Mouse (Mus musculus) midbrain, embryonic 14.5 days (tissue): Measurements from ENCODE around the gene Ly75. TPM values are rescaled to one million over a fixed set of nuclear protein-coding genes. Genes with fewer than 3 reads are reported as not detected.
A peak's percentile ranks its signal among the peaks of the same experiment; 100 is the strongest.

ENCODE experiments used
- ATAC-seq: fragments of 200-750 bp; cut with Nextera tagmentation; 2 replicates; pipeline ENCODE4 v1.8.0; 2017; ENCODE audit warnings: moderate number of reproducible peaks, moderate library complexity; ENCODE audit not compliant: low FRiP score, low TSS enrichment
- DNase-seq: peaks from one replicate; pipeline ENCODE4 v3.0.0-alpha.2; 2015
- H3K27ac ChIP-seq: fragments of 300-500 bp; sonication (generic); replicated peaks from 2 replicates; pipeline ENCODE4 v1.5.1; 2014; ENCODE audit warnings: mild to moderate bottlenecking, low read depth, low read length, moderate library complexity
- H3K27me3 ChIP-seq: fragments of 300-500 bp; sonication (generic); 2 replicates; pipeline ENCODE4 v1.6.1; 2014; ENCODE audit warnings: low read length, control low read depth, mixed read lengths; ENCODE audit not compliant: control insufficient read depth, insufficient read depth
- H3K36me3 ChIP-seq: fragments of 300-500 bp; sonication (generic); 2 replicates; pipeline ENCODE4 v1.6.1; 2014; ENCODE audit warnings: low read length, control low read depth; ENCODE audit not compliant: control insufficient read depth, insufficient read depth
- H3K4me1 ChIP-seq: fragments of 300-500 bp; sonication (generic); 2 replicates; pipeline ENCODE4 v1.6.1; 2014; ENCODE audit warnings: mild to moderate bottlenecking, antibody characterized with exemption, low read length, control low read depth; ENCODE audit not compliant: control insufficient read depth, insufficient read depth
- H3K4me2 ChIP-seq: fragments of 300-500 bp; sonication (generic); 2 replicates; pipeline ENCODE4 v1.6.1; 2014; ENCODE audit warnings: mild to moderate bottlenecking, low read length, moderate library complexity
- H3K4me3 ChIP-seq: fragments of 300-500 bp; sonication (generic); replicated peaks from 2 replicates; pipeline ENCODE4 v1.5.1; 2014; ENCODE audit warnings: low read depth, low read length
- H3K9ac ChIP-seq: fragments of 300-500 bp; sonication (generic); replicated peaks from 2 replicates; pipeline ENCODE4 v1.6.1; 2014; ENCODE audit warnings: mild to moderate bottlenecking, low read length, moderate library complexity
- H3K9me3 ChIP-seq: fragments of 300-500 bp; sonication (generic); 2 replicates; pipeline ENCODE4 v1.6.1; 2016; ENCODE audit warnings: low read length, control low read depth, mixed read lengths; ENCODE audit not compliant: control insufficient read depth
- WGBS: fragments of 180-500 bp; shearing (Covaris S2); extraction: QIAGEN DNeasy Blood & Tissue Kit; methylation state at CpG from one replicate; pipeline ENCODE4 v1.1.7; 2014; 5-methylcytosine and 5-hydroxymethylcytosine counted together
- polyA plus RNA-seq: library from polyadenylated mRNA; unstranded; fragments of >200 nt; fragmentation: Nextera tagmentation; extraction: Ambion mirVana; gene quantifications from 2 replicates; pipeline ENCODE4 v1.2.1, GENCODE M21; 2014

Ly75 gene
- polyA plus RNA-seq, 1 experiment from 2014 or later, result 0.96 TPM

DNA sequence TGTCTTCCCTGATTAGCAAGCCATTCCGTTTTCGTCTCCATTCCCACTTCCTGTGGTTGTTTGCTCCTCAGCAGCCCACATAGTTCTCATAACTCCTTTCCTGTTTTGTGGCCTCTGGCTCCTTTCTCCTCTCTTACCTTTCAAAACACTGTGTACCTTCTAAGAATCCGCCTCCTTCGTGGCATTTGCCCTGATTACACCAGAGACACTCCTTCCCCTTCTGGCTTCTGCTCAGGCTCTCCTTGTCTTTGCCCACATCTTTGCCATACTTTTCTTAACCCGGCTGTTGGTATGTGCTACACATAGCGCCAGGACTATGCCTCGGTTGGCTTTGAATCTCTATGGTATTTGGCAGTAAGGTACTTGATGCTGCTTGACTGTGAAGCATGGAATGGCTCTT is 35.2 kb downstream of the Ly75 start:
- no peak overlapping the region for H3K4me3 ChIP-seq
- H3K9me3 ChIP-seq, result no peaks in the 10 kb centered on the region
- peaks cover 8% of the 10 kb centered on the region; the same call in 1 of the 2 replicates for H3K4me1 ChIP-seq
- H3K4me2 ChIP-seq, result no peak overlapping the region
- ATAC-seq (no peak), DNase-seq (no peak)
- H3K36me3 ChIP-seq, result no peaks in the 10 kb centered on the region
- peaks cover 3% of the 10 kb centered on the region; the same call in 1 of the 2 replicates for H3K27me3 ChIP-seq
- no peak overlapping the region for H3K27ac ChIP-seq
- WGBS, result 92% methylated on average over 7 of the region's 7 CpGs
- H3K9ac ChIP-seq, result no peak overlapping the region

- 50% methylated on average over 8 of the region's 8 CpGs for WGBS
These were observed 36.6 kb downstream of the Ly75 start for GRCm38 (mm10) chr2:60346531-60346930.

GRCm38 (mm10) chr2:60345717-60346116 is 37.4 kb downstream of the Ly75 start:
- WGBS, result 51% methylated on average over 7 of the region's 7 CpGs
- H3K27ac ChIP-seq, result no peak overlapping the region
- DNase-seq, result peak; percentile 25
- H3K27me3 ChIP-seq, result peaks cover 3% of the 10 kb centered on the region; the same call in 1 of the 2 replicates
- no peaks in the 10 kb centered on the region for H3K36me3 ChIP-seq
- no peak overlapping the region for H3K9ac ChIP-seq
- no peak overlapping the region for H3K4me3 ChIP-seq
- no peaks in the 10 kb centered on the region for H3K9me3 ChIP-seq
- peaks cover 8% of the 10 kb centered on the region; the same call in 1 of the 2 replicates for H3K4me1 ChIP-seq
- ATAC-seq, result no peak
- H3K4me2 ChIP-seq, result no peak overlapping the region

More at GRCm38 (mm10) chr2:60346531-60346930, 36.6 kb downstream of the Ly75 start:
- Histone ChIP-seq H3K4me2 (no peak overlapping the region), H3K27me3 (peaks cover 3% of the 10 kb centered on the region; the same call in 1 of the 2 replicates), H3K36me3 (no peaks in the 10 kb centered on the region), H3K9me3 (no peaks in the 10 kb centered on the region), H3K4me3 (no peak overlapping the region), H3K27ac (no peak overlapping the region; the same call in 1 of the 2 replicates), H3K9ac (no peak overlapping the region), H3K4me1 (peaks cover 8% of the 10 kb centered on the region; the same call in 1 of the 2 replicates)
- peak; percentile 13 for DNase-seq
- no peak for ATAC-seq

DNA sequence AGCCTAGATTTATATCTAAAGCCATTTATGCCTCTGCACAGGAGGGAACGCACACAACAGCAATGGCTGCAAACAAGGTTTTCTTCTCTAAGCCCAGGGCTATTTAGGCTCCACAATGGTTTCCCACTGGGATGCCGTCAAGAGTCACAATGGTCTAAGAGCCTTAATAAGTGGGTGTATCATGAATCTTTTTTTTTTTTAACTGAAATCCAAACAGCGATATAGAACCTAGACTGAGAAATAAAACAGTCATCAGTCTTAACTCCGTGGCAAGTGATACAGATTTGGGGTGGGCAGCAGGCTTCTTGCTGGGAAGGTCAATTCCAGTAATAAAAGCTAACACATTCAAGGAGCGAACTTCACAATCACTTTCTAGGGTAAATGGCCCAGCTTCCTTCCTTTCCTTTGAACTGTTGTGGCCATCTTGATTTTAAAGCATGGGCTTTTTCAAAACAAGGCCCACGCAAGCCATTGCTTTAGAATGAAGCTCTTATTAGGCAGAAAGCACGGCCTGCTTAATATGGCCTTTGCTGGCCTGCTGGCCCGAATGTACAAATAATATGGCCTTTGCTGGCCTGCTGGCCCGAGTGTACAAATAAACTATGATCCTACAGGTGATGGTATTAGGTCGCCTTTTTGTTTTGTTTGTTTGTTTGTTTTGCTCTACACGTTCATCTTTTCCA is 39.4 kb downstream of the Ly75 start:
- Histone ChIP-seq H3K36me3 (no peaks in the 10 kb centered on the region), H3K4me3 (no peak overlapping the region), H3K4me1 (peaks cover 8% of the 10 kb centered on the region; the same call in 1 of the 2 replicates), H3K27me3 (peaks cover 3% of the 10 kb centered on the region; the same call in 1 of the 2 replicates), H3K9ac (no peak overlapping the region), H3K9me3 (no peaks in the 10 kb centered on the region), H3K4me2 (no peak overlapping the region), H3K27ac (no peak overlapping the region)
- 28% methylated on average over 11 of the region's 11 CpGs for WGBS
- ATAC-seq (no peak), DNase-seq (peak; percentile 52)

DNA sequence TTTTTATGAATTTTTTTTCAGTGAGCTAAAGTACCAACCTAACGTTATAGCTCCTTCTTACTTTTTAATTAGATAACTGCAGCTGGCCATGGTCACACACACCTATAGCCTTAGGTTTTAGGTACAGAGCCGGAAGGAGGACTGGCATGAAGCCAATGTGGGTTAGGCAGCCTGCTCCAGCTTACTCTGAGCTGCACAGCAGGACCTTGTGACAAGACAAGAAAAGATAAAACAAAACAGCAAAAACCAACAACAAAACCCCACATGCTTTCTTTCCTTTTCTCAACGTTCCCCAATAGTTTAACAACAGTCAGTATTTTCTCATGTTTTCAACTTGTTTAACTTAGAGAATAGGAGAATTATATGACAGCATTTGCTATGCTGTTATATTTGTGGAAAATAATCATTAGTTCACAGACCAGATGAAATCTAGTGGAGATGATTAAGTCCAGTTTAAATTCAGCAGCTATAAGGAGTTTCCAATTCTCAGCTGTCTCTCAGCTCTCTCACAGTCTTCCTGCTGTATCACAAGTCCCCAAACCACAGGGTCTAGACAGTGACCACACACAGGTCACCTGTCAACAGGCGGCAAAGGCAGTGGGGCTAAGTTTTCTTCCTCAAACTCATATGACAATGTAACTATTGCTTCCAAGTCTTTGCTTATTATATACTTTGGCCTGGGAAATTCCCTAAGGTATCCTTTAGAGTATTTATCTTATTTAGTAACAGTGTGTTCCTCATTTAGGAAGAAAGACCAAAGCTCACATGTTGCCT is 40.8 kb downstream of the Ly75 start:
- Histone ChIP-seq H3K36me3 (no peaks in the 10 kb centered on the region), H3K4me3 (no peak overlapping the region), H3K9ac (no peak overlapping the region), H3K4me2 (no peak overlapping the region), H3K27me3 (peaks cover 3% of the 10 kb centered on the region; the same call in 1 of the 2 replicates), H3K9me3 (no peaks in the 10 kb centered on the region), H3K27ac (no peak overlapping the region), H3K4me1 (peaks cover 8% of the 10 kb centered on the region; the same call in 1 of the 2 replicates)
- ATAC-seq (no peak), DNase-seq (peak; percentile 29)
- 54% methylated on average over 4 of the region's 4 CpGs for WGBS

DNA sequence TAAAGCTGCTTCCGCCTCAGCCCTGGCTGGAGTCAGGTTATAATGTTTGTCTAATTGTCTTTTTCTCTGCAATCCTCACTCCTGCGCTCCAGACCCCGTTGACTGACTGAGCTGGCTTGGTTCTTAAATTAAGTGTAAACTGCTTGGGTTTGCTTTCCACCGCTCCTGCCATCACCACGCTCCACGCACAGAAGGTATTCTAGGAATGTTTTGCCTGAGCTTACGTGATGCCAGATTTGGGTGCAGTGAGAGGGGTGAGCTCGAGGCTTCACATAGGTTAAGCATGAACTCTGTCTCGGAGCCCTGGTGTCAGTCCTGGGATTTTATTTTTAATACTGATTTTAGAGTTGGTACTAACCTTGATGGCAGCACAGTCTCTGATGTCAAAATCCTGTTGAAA is 45.2 kb downstream of the Ly75 start:
- no peak overlapping the region for H3K27ac ChIP-seq
- no peaks in the 10 kb centered on the region for H3K9me3 ChIP-seq
- no peaks in the 10 kb centered on the region for H3K36me3 ChIP-seq
- no peak overlapping the region for H3K4me2 ChIP-seq
- ATAC-seq (no peak), DNase-seq (no peak)
- H3K9ac ChIP-seq, result no peak overlapping the region
- H3K4me1 ChIP-seq, result no peaks in the 10 kb centered on the region
- WGBS, result 31% methylated on average over 9 of the region's 9 CpGs
- H3K4me3 ChIP-seq, result no peak overlapping the region
- H3K27me3 ChIP-seq, result no peaks in the 10 kb centered on the region

- no peaks in the 10 kb centered on the region for H3K27me3 ChIP-seq
- ATAC-seq, result no peak
- H3K4me3 ChIP-seq, result no peak overlapping the region
- no peak overlapping the region for H3K4me2 ChIP-seq
- WGBS, result 95% methylated on average over 10 of the region's 10 CpGs
- no peak overlapping the region for H3K27ac ChIP-seq
- H3K9ac ChIP-seq, result no peak overlapping the region
- no peaks in the 10 kb centered on the region for H3K9me3 ChIP-seq
- no peak for DNase-seq
- H3K4me1 ChIP-seq, result no peaks in the 10 kb centered on the region
- H3K36me3 ChIP-seq, result no peaks in the 10 kb centered on the region
These were observed 54.5 kb downstream of the Ly75 start for GRCm38 (mm10) chr2:60328641-60329040.

DNA sequence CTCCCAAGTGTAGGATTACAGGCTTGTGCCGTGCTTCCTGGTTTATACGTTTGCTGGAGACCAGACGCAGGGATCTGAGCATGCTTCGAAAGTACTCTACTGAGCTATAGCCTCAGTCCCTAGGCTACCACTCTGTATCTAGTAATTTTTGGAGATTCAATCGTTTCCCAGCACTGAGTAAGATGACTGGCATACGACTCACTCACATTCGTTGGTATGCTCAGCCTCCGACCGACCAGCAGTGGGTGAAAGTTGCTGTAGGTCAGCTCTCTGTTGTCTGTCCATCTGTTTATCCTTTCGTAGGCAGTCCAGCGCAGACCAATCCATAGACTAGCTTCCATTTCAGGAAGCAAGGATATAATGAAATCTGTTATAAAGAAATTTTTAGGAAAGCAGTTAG is 55.5 kb downstream of the Ly75 start:
- Histone ChIP-seq H3K27ac (no peak overlapping the region), H3K4me2 (no peak overlapping the region), H3K9me3 (no peaks in the 10 kb centered on the region), H3K4me1 (no peaks in the 10 kb centered on the region), H3K36me3 (no peaks in the 10 kb centered on the region), H3K27me3 (no peaks in the 10 kb centered on the region), H3K9ac (no peak overlapping the region), H3K4me3 (no peak overlapping the region)
- DNase-seq (no peak), ATAC-seq (no peak)
- WGBS, result 93% methylated on average over 11 of the region's 11 CpGs
